Comparison of ENCODE assay signal across 16 mouse cellular contexts in the genomic region with DNA sequence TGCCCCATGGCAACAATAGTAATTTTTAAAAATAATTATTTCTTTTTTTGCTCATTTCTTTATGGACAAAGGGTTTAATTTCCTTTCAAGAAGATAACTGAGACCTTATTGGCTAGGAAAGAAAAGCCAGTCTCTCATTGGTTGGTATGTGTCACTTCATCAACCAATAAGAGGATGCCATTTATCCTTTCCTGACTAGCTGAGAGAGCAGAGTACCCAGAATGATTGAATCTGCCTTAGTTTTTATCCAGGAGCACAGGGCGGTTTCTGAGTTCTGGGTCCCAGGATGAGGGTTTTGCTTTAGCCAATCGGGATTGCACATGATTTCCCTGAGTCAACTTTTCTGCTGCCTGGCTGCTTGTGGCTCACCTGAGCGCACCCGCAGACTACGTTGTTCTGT. TPM values are rescaled to one million over a fixed set of nuclear protein-coding genes. Genes with fewer than 3 reads are reported as not detected.
DNase-seq lines count a peak whose midpoint lies in the region; ATAC-seq lines count a peak whose summit lies in the region.
"Had no signal": no experiment of that assay in that cellular context is flagged by ENCODE, and none has a peak within 500 bp of the region (broad histone marks: within the 10 kb centered on the region; RNA-seq: fewer than 3 reads in every experiment).

No protein-coding gene starts in this region.

- H3K27ac ChIP-seq in forebrain, embryonic 13.5 days: peak overlapping the region; percentile 87
- H3K27ac ChIP-seq in midbrain, embryonic 10.5 days (replicated peaks): peak overlapping the region; percentile 70
- H3K27ac ChIP-seq: liver, embryonic 13.5 days; stomach, postnatal 0 days had no signal

- peaks cover 13% of the 10 kb centered on the region for H3K27me3 ChIP-seq in forebrain, embryonic 13.5 days
- peaks cover 68% of the 10 kb centered on the region for H3K27me3 ChIP-seq in midbrain, embryonic 10.5 days (ENCODE audit: low read depth, poor library complexity, severe bottlenecking)

- peak overlapping the region; percentile 60; the same call in 1 of the 2 replicates for H3K9ac ChIP-seq in forebrain, embryonic 13.5 days
- H3K9ac ChIP-seq: liver, embryonic 13.5 days had no signal

- peak overlapping the region; percentile 27 for H3K4me3 ChIP-seq in forebrain, embryonic 13.5 days
- H3K4me3 ChIP-seq in midbrain, embryonic 10.5 days: peak overlapping the region; percentile 32
- H3K4me3 ChIP-seq: liver, embryonic 13.5 days had no signal

- WGBS in forebrain, embryonic 13.5 days: 79% methylated on average over 5 of the region's 5 CpGs
- WGBS in midbrain, embryonic 10.5 days: 86% methylated on average over 5 of the region's 5 CpGs

- H3K36me3 ChIP-seq in forebrain, embryonic 13.5 days (ENCODE audit: poor library complexity, severe bottlenecking): no peaks in the 10 kb centered on the region
- H3K36me3 ChIP-seq in midbrain, embryonic 10.5 days: peaks cover 12% of the 10 kb centered on the region
- H3K36me3 ChIP-seq: embryonic facial prominence, embryonic 10.5 days; liver, embryonic 13.5 days had no signal

- no peak for ATAC-seq in forebrain, embryonic 13.5 days
- ATAC-seq in megakaryocyte-erythroid progenitor cell, adult 5-6 weeks (replicated peaks; ENCODE audit: low FRiP score, low TSS enrichment, poor library complexity, severe bottlenecking): no peak

- no peaks in the 10 kb centered on the region for H3K9me3 ChIP-seq in forebrain, embryonic 13.5 days (replicated peaks)
- no peaks in the 10 kb centered on the region for H3K9me3 ChIP-seq in midbrain, embryonic 10.5 days (replicated peaks)
- H3K9me3 ChIP-seq: embryonic facial prominence, embryonic 10.5 days; liver, embryonic 13.5 days had no signal

- peaks cover 64% of the 10 kb centered on the region for H3K4me1 ChIP-seq in forebrain, embryonic 13.5 days
- peaks cover 90% of the 10 kb centered on the region for H3K4me1 ChIP-seq in midbrain, embryonic 10.5 days
- H3K4me1 ChIP-seq: liver, embryonic 13.5 days had no signal

- H3K4me2 ChIP-seq in forebrain, embryonic 13.5 days: peak overlapping the region; percentile 85
- H3K4me2 ChIP-seq: liver, embryonic 13.5 days had no signal

- peak; percentile 28 for DNase-seq in ZHBTc4 (ENCODE audit: low read depth, low spot score)
- DNase-seq in midbrain, embryonic 10.5 days (ENCODE audit: low spot score): no peak
- DNase-seq in retina, embryonic 14.5 days (ENCODE audit: low spot score): peak; percentile 23
- DNase-seq in cerebellum, adult 9-10 months: no peak
- no peak for DNase-seq in right cerebral cortex, postnatal 36 days (ENCODE audit: low spot score in 2 of 2)
- DNase-seq: cerebellum, adult 8-10 months; gastrocnemius, postnatal 36 days; heart, postnatal 10 days; layer of hippocampus, adult 9-11 months; left cerebral cortex, postnatal 4 days; liver, embryonic 13.5 days; lung, postnatal 10 days had no signal

RNA-seq across cellular contexts. Expression of gene Aen, which starts 10.2 kb away (rescaled TPM):
- polyA plus RNA-seq in forebrain, embryonic 13.5 days (2015; fragmentation: Nextera tagmentation; extraction: Ambion mirVana): 57.2 and 61.5 TPM in 2 replicates
- 72.2 and 76.5 TPM in 2 replicates for polyA plus RNA-seq in midbrain, embryonic 10.5 days (2016; fragmentation: Nextera tagmentation; extraction: Ambion mirVana)
- 77.3 and 78.2 TPM in 2 replicates for total RNA-seq in megakaryocyte-erythroid progenitor cell, adult 5-6 weeks (2014; fragmentation: Nextera tagmentation)
- total RNA-seq in megakaryocyte-erythroid progenitor cell, adult 5-6 weeks (2017): 52.6 and 81.7 TPM in 2 replicates

RNA-seq across cellular contexts. Expression of gene Isg20, which starts 27.8 kb away (rescaled TPM):
- polyA plus RNA-seq in forebrain, embryonic 13.5 days (2015; fragmentation: Nextera tagmentation; extraction: Ambion mirVana): 0.52 TPM in 1 of 2 replicates, not detected in the other
- 0.39 and 0.75 TPM in 2 replicates for polyA plus RNA-seq in midbrain, embryonic 10.5 days (2016; fragmentation: Nextera tagmentation; extraction: Ambion mirVana)
- 140 and 149 TPM in 2 replicates for total RNA-seq in megakaryocyte-erythroid progenitor cell, adult 5-6 weeks (2014; fragmentation: Nextera tagmentation)
- 46.2 and 54.5 TPM in 2 replicates for total RNA-seq in megakaryocyte-erythroid progenitor cell, adult 5-6 weeks (2017)

RNA-seq across cellular contexts. Expression of gene Det1, which starts 38.3 kb away (rescaled TPM):
- polyA plus RNA-seq in forebrain, embryonic 13.5 days (2015; fragmentation: Nextera tagmentation; extraction: Ambion mirVana): 19.0 and 21.0 TPM in 2 replicates
- 23.4 and 24.4 TPM in 2 replicates for polyA plus RNA-seq in midbrain, embryonic 10.5 days (2016; fragmentation: Nextera tagmentation; extraction: Ambion mirVana)
- total RNA-seq in megakaryocyte-erythroid progenitor cell, adult 5-6 weeks (2014; fragmentation: Nextera tagmentation): 29.3 and 29.4 TPM in 2 replicates
- total RNA-seq in megakaryocyte-erythroid progenitor cell, adult 5-6 weeks (2017): 13.8 and 27.0 TPM in 2 replicates

Comparison
In these comparisons a context has a peak if more than half of its experiments do, and no peak if none do; other contexts are left out.
1. DNase-seq: peak in ZHBTc4 (single experiment) and retina, embryonic 14.5 days (single experiment); none in midbrain, embryonic 10.5 days (single experiment), cerebellum, adult 9-10 months (single experiment) and right cerebral cortex, postnatal 36 days (0 of 2).